Mouse (Mus musculus) monocyte, adult 5-6 weeks (primary cell): ENCODE measurements around the gene Dkkl1. TPM values are rescaled to one million over a fixed set of nuclear protein-coding genes. Genes with fewer than 3 reads are reported as not detected.
"Not testable (repeated sequence)": the region's sequence is repeated elsewhere in the genome, so short reads cannot be mapped to it uniquely, and the experiment has no call there.

Source experiments
- ATAC-seq: fragments of 153-309, 156-312 bp; replicated peaks from 2 replicates; pipeline ENCODE4 v1.8.0; 2017; ENCODE audit warnings: mild to moderate bottlenecking; ENCODE audit not compliant: low TSS enrichment, insufficient number of reproducible peaks, severe bottlenecking, poor library complexity, low FRiP score
- total RNA-seq: library from RNA; stranded (forward); fragments of 200-1000, 200-491, 200-594 nt; gene quantifications from 3 replicates; pipeline ENCODE4 v1.2.3, GENCODE M21; 2017

Dkkl1 gene
- total RNA-seq, 1 experiment from 2014 or later, result 6.1 TPM

GRCm38 (mm10) chr7:45175929-45176328 is 36.0 kb downstream of the Dkkl1 start:
- ATAC-seq, result no peak

- no peak for ATAC-seq
Observed at GRCm38 (mm10) chr7:45175398-45175797, 36.5 kb downstream of the Dkkl1 start.

GRCm38 (mm10) chr7:45174567-45175280 is 37.2 kb downstream of the Dkkl1 start:
- ATAC-seq, result no peak

- ATAC-seq, result not testable (repeated sequence)
Observed at GRCm38 (mm10) chr7:45173772-45174171, 38.2 kb downstream of the Dkkl1 start.

GRCm38 (mm10) chr7:45172974-45173373 is 39.0 kb downstream of the Dkkl1 start:
- ATAC-seq, result no peak

GRCm38 (mm10) chr7:45169495-45169894 is 42.5 kb downstream of the Dkkl1 start:
- no peak for ATAC-seq

GRCm38 (mm10) chr7:45168656-45169055 is 43.3 kb downstream of the Dkkl1 start:
- no peak for ATAC-seq

GRCm38 (mm10) chr7:45167761-45168445 is 44.0 kb downstream of the Dkkl1 start:
- no peak for ATAC-seq

GRCm38 (mm10) chr7:45166950-45167401 is 45.0 kb downstream of the Dkkl1 start:
- no peak for ATAC-seq

GRCm38 (mm10) chr7:45165701-45166100 is 46.2 kb downstream of the Dkkl1 start:
- ATAC-seq, result no peak

- ATAC-seq, result no peak
Observed at GRCm38 (mm10) chr7:45164833-45165232, 47.1 kb downstream of the Dkkl1 start.

GRCm38 (mm10) chr7:45163735-45164490 is 48.0 kb downstream of the Dkkl1 start, which contains the start of gene Slc17a7:
Slc17a7 (plus strand) TSS chr7:45163949.
- ATAC-seq, result no peak

- ATAC-seq, result no peak
Observed at GRCm38 (mm10) chr7:45162996-45163615, 48.8 kb downstream of the Dkkl1 start.

GRCm38 (mm10) chr7:45162551-45162950 is 49.4 kb downstream of the Dkkl1 start:
- ATAC-seq, result no peak; the same call in 1 of the 2 replicates

GRCm38 (mm10) chr7:45161612-45162473 is 50.1 kb downstream of the Dkkl1 start:
- peak; percentile 61 for ATAC-seq

GRCm38 (mm10) chr7:45160866-45161265 is 51.1 kb downstream of the Dkkl1 start:
- no peak for ATAC-seq

- ATAC-seq, result no peak
Observed at GRCm38 (mm10) chr7:45160316-45160800, 51.6 kb downstream of the Dkkl1 start.

GRCm38 (mm10) chr7:45158991-45159390 is 53.0 kb downstream of the Dkkl1 start:
- ATAC-seq, result no peak
